In the genomic region with DNA sequence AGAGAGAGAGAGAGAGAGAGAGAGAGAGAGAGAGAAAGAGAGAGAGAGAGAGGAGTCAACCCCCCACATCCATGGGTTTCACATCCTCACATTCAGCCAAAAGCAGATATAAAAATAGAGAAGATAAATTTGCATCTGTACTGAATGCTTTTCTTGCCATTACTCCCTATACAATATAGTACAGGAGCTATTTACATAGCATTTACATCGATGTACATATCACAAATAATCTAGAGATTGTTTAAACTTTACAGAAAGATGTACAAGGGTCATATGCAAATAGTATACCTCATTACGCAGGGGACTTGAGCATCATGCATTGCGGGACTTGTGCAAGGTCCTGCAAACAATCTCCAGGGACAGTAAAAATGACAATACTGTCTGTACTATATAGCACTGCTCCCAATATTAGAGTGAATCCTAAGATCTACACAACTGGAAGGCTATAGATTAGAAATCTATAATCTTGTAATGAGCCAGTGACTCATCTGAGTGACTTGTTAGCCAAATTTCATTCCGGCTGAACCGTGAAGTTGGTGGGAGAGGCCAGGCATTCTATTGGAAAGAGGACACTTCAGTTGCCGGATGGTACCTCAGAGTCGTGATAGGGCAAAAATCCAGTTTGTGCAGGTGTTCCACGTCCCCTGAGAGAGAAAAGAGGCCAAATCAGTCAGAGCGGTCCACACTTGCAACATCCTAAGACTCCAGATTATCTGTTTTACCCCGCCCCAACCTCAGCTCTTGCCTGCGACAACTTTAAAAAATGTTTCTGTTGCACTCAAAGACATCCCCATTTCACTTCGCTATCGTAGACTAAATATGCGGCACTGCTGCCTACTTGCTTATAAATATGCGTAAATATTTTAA, we compare ENCODE assay signal across 8 mouse cellular contexts. TPM values are rescaled to one million over a fixed set of nuclear protein-coding genes. Genes with fewer than 3 reads are reported as not detected.
DNase-seq lines count a peak whose midpoint lies in the region; ATAC-seq and TF ChIP-seq lines count a peak whose summit lies in the region.

No protein-coding gene starts in this region.

- intact Hi-C loops in left cerebral cortex, postnatal 14 days (cut with DNase I): no loop called here

- peak overlapping the region; percentile 60 for H3K4me3 ChIP-seq in lung, embryonic 14.5 days (ENCODE audit: low read depth, low read length)
- H3K4me3 ChIP-seq in hindbrain, embryonic 14.5 days (replicated peaks; ENCODE audit: low read length): peak overlapping the region; percentile 56
- peak overlapping the region; percentile 54 for H3K4me3 ChIP-seq in midbrain, embryonic 11.5 days (ENCODE audit: low read depth, low read length)

- TF ChIP-seq CTCF in lung, embryonic 14.5 days (IDR thresholded peaks at IDR 0.05; ENCODE audit: low read depth): no peak

- no peaks in the 10 kb centered on the region; the same call in 1 of the 2 replicates for H3K4me1 ChIP-seq in lung, embryonic 14.5 days (ENCODE audit: insufficient read depth)
- peaks cover 12% of the 10 kb centered on the region for H3K4me1 ChIP-seq in hindbrain, embryonic 14.5 days (replicated peaks; ENCODE audit: control insufficient read depth, insufficient read depth, low read length)
- peaks cover 11% of the 10 kb centered on the region for H3K4me1 ChIP-seq in midbrain, embryonic 11.5 days (ENCODE audit: control insufficient read depth, insufficient read depth, low read length)

- no peaks in the 10 kb centered on the region for H3K36me3 ChIP-seq in lung, embryonic 14.5 days (ENCODE audit: insufficient read depth)
- H3K36me3 ChIP-seq in hindbrain, embryonic 14.5 days (replicated peaks; ENCODE audit: control insufficient read depth, insufficient read depth): no peaks in the 10 kb centered on the region
- H3K36me3 ChIP-seq in midbrain, embryonic 11.5 days (ENCODE audit: control insufficient read depth, insufficient read depth, low read length): no peaks in the 10 kb centered on the region

- DNase-seq in lung, embryonic 14.5 days: peak; percentile 47
- DNase-seq in lung, postnatal 25 days (ENCODE audit: low spot score): no peak
- DNase-seq in embryo, embryonic 11 days: peak; percentile 7
- no peak for DNase-seq in hindbrain, embryonic 14.5 days (ENCODE audit: low spot score)
- DNase-seq in midbrain, embryonic 11.5 days (ENCODE audit: low spot score, missing footprints): no peak
- no peak for DNase-seq in adrenal gland, adult 8-10 months
- no peak for DNase-seq in left cerebral cortex, postnatal 14 days (ENCODE audit: low spot score in 2 of 2)
- DNase-seq in kidney, adult 8-10 months: no peak

- peak overlapping the region; percentile 83 for H3K9ac ChIP-seq in lung, embryonic 14.5 days
- H3K9ac ChIP-seq in hindbrain, embryonic 14.5 days: 0 out of 2 replicates have a peak overlapping the region, but pooled peaks have one; percentile 78
- peak overlapping the region; percentile 91 for H3K9ac ChIP-seq in midbrain, embryonic 11.5 days (ENCODE audit: low read length)

- ATAC-seq in lung, embryonic 14.5 days (ENCODE audit: insufficient read depth): 0 out of 2 replicates have a peak, but pooled peaks have one; percentile 1
- no peak for ATAC-seq in hindbrain, embryonic 14.5 days (ENCODE audit: low FRiP score)
- ATAC-seq in midbrain, embryonic 11.5 days (ENCODE audit: low FRiP score): no peak

- H3K4me2 ChIP-seq in lung, embryonic 14.5 days: peak overlapping the region; percentile 91
- H3K4me2 ChIP-seq in hindbrain, embryonic 14.5 days (replicated peaks): peak overlapping the region; percentile 69
- H3K4me2 ChIP-seq in midbrain, embryonic 11.5 days: peak overlapping the region; percentile 66

- no peaks in the 10 kb centered on the region for H3K9me3 ChIP-seq in lung, embryonic 14.5 days (ENCODE audit: low read depth, low read length)
- H3K9me3 ChIP-seq in hindbrain, embryonic 14.5 days (ENCODE audit: control insufficient read depth, low read length): no peaks in the 10 kb centered on the region
- H3K9me3 ChIP-seq in midbrain, embryonic 11.5 days (ENCODE audit: control insufficient read depth, low read length): no peaks in the 10 kb centered on the region

- 40% methylated on average over 15 of the region's 15 CpGs for WGBS in lung, embryonic 14.5 days
- 53% methylated on average over 15 of the region's 15 CpGs for WGBS in hindbrain, embryonic 14.5 days
- 59% methylated on average over 15 of the region's 15 CpGs for WGBS in midbrain, embryonic 11.5 days

- H3K27ac ChIP-seq in lung, embryonic 14.5 days (ENCODE audit: low read depth): peak overlapping the region; percentile 100; the same call in 1 of the 2 replicates
- H3K27ac ChIP-seq in hindbrain, embryonic 14.5 days: no peak overlapping the region
- H3K27ac ChIP-seq in midbrain, embryonic 11.5 days (ENCODE audit: low read depth, low read length): no peak overlapping the region; the same call in 1 of the 2 replicates

- H3K27me3 ChIP-seq in lung, embryonic 14.5 days (ENCODE audit: insufficient read depth, low read length): no peaks in the 10 kb centered on the region
- H3K27me3 ChIP-seq in hindbrain, embryonic 14.5 days (ENCODE audit: control insufficient read depth, insufficient read depth, low read length): no peaks in the 10 kb centered on the region
- no peaks in the 10 kb centered on the region for H3K27me3 ChIP-seq in midbrain, embryonic 11.5 days (ENCODE audit: control insufficient read depth, insufficient read depth, low read length)

RNA-seq across cellular contexts. Expression of a gene that starts 1.6 kb away (rescaled TPM):
- polyA plus RNA-seq in lung, embryonic 14.5 days (2014; fragmentation: Nextera tagmentation; extraction: Ambion mirVana): 9.6 and 10.8 TPM in 2 replicates
- 34.0 and 37.1 TPM in 2 replicates for polyA plus RNA-seq in hindbrain, embryonic 14.5 days (2014; fragmentation: Nextera tagmentation; extraction: Ambion mirVana)
- polyA plus RNA-seq in midbrain, embryonic 11.5 days (2014; fragmentation: Nextera tagmentation; extraction: Ambion mirVana): 35.3 and 36.9 TPM in 2 replicates
- 1 to 10 TPM; 7.1 to 9.8 (median 7.9) TPM for total RNA-seq in adrenal gland, adult 8-10 months (2022)
- 10 to 100 TPM; 27.5 to 28.0 TPM for total RNA-seq in left cerebral cortex, postnatal 14 days (2021)

RNA-seq across cellular contexts. Expression of a gene that starts 23.4 kb away (rescaled TPM):
- polyA plus RNA-seq in lung, embryonic 14.5 days (2014; fragmentation: Nextera tagmentation; extraction: Ambion mirVana): 12.0 and 13.9 TPM in 2 replicates
- 18.5 and 19.0 TPM in 2 replicates for polyA plus RNA-seq in hindbrain, embryonic 14.5 days (2014; fragmentation: Nextera tagmentation; extraction: Ambion mirVana)
- polyA plus RNA-seq in midbrain, embryonic 11.5 days (2014; fragmentation: Nextera tagmentation; extraction: Ambion mirVana): 27.8 and 28.0 TPM in 2 replicates
- total RNA-seq in adrenal gland, adult 8-10 months (2022): 10 to 100 TPM; 32.9 to 44.0 (median 37.1) TPM
- 10 to 100 TPM; 45.1 to 49.4 TPM for total RNA-seq in left cerebral cortex, postnatal 14 days (2021)

Comparison
In these comparisons a context has a peak if more than half of its experiments do, and no peak if none do; other contexts are left out.
1. DNase-seq: peak in lung, embryonic 14.5 days (single experiment) and embryo, embryonic 11 days (single experiment); none in lung, postnatal 25 days (single experiment), hindbrain, embryonic 14.5 days (single experiment), midbrain, embryonic 11.5 days (single experiment), adrenal gland, adult 8-10 months (single experiment), left cerebral cortex, postnatal 14 days (0 of 2) and kidney, adult 8-10 months (0 of 2).
2. Peak in every context shown above with its lines, with median percentiles within 50 percentile points of each other: H3K4me2 ChIP-seq, H3K4me3 ChIP-seq and H3K9ac ChIP-seq.